In the genomic region with DNA sequence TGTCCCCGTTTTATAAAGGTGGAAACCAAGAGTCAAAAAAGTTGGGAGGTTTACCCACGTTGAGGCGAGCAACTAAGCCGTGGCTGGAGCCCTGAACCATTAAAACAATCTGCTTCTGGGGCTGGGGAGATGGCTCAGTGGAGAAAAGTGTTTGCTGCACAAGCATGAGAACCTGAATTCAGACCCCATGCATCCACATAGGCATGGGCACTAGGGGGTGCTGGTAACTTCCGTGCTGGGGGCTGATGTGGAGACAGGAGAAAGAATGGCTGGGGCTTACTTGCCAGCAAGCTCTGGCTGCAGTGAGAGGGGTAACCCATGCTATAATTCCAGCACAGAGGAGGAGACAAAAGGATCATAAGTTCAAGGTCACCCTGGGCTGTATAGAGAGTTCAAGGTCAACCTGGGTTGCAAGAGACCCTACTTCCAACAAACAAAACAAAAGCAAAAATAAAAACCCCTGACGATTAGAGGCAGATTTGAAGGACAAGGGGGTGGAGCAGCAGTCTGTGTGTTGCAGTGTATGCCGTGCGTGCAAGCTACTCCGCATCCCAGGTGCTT, we compare ENCODE assay signal across 29 mouse cellular contexts. TPM values are rescaled to one million over a fixed set of nuclear protein-coding genes. Genes with fewer than 3 reads are reported as not detected.
DNase-seq lines count a peak whose midpoint lies in the region; ATAC-seq and TF ChIP-seq lines count a peak whose summit lies in the region.
"Had no signal": no experiment of that assay in that cellular context is flagged by ENCODE, and none has a peak within 500 bp of the region (broad histone marks: within the 10 kb centered on the region; RNA-seq: fewer than 3 reads in every experiment).

No protein-coding gene starts in this region.

- intact Hi-C loops in left cerebral cortex, postnatal 25 days (cut with DNase I), result no loop called here

- H3K27me3 ChIP-seq in heart, embryonic 10.5 days (ENCODE audit: insufficient read depth, poor library complexity, severe bottlenecking), result no peaks in the 10 kb centered on the region
- H3K27me3 ChIP-seq in heart, embryonic 11.5 days (ENCODE audit: control insufficient read depth, insufficient read depth, low read length), result no peaks in the 10 kb centered on the region
- peaks cover 8% of the 10 kb centered on the region for H3K27me3 ChIP-seq in CH12.LX (replicated peaks)
- H3K27me3 ChIP-seq: forebrain, embryonic 15.5 days; intestine, embryonic 15.5 days; limb, embryonic 13.5 days had no signal

- DNase-seq in heart, embryonic 10.5 days (ENCODE audit: low spot score), result no peak
- DNase-seq in lung, adult 2 months, result no peak
- DNase-seq in lung, postnatal 4 days, result no peak
- DNase-seq in CH12.LX (ENCODE audit: extremely low read depth), result peak; percentile 20
- DNase-seq in R1 (ENCODE audit: low read depth, low spot score), result peak; percentile 67
- no peak for DNase-seq in urinary bladder, adult 18-20 months (ENCODE audit: low spot score in 2 of 2)
- no peak for DNase-seq in left cerebral cortex, postnatal 25 days (ENCODE audit: low spot score in 2 of 2)
- DNase-seq: adrenal gland, postnatal 14 days; B cell, adult 2 months; cerebellum, adult 2 months; heart, adult 11 months; lung, adult 18-20 months; right cerebral cortex, adult 18-20 months had no signal

- H3K4me3 ChIP-seq in heart, embryonic 10.5 days, result no peak overlapping the region
- no peak overlapping the region for H3K4me3 ChIP-seq in heart, embryonic 11.5 days (ENCODE audit: low read depth, low read length)
- H3K4me3 ChIP-seq in lung, adult 2 months (replicated peaks; ENCODE audit: extremely low read depth, low read depth, low read length), result no peak overlapping the region
- H3K4me3 ChIP-seq in CH12.LX (replicated peaks in 1 of 3; ENCODE audit: low read depth in 2 of 3, low read length in 2 of 3, poor library complexity in 1 of 3), result no peak overlapping the region
- H3K4me3 ChIP-seq: embryonic facial prominence, embryonic 10.5 days; erythroblast, embryonic 14.5 days; forebrain, embryonic 15.5 days; hindbrain, embryonic 12.5 days; intestine, embryonic 15.5 days; limb, embryonic 13.5 days; megakaryocyte, embryonic 14.5 days had no signal

- no peaks in the 10 kb centered on the region for H3K79me2 ChIP-seq in CH12.LX (replicated peaks; ENCODE audit: control insufficient read depth, extremely low read depth, insufficient read depth, poor library complexity, severe bottlenecking)

- no peaks in the 10 kb centered on the region for H3K9me3 ChIP-seq in heart, embryonic 10.5 days
- H3K9me3 ChIP-seq in heart, embryonic 11.5 days (replicated peaks; ENCODE audit: control insufficient read depth, low read length), result no peaks in the 10 kb centered on the region
- no peaks in the 10 kb centered on the region for H3K9me3 ChIP-seq in CH12.LX (replicated peaks; ENCODE audit: low read length)
- H3K9me3 ChIP-seq: embryonic facial prominence, embryonic 10.5 days; forebrain, embryonic 15.5 days; G1E; hindbrain, embryonic 12.5 days; intestine, embryonic 15.5 days; limb, embryonic 13.5 days; megakaryocyte, embryonic 14.5 days had no signal

- no peak overlapping the region for H3K9ac ChIP-seq in heart, embryonic 11.5 days (ENCODE audit: low read depth, low read length)
- no peak overlapping the region for H3K9ac ChIP-seq in CH12.LX (ENCODE audit: insufficient read depth, low read depth)
- H3K9ac ChIP-seq: forebrain, embryonic 15.5 days; hindbrain, embryonic 12.5 days; intestine, embryonic 15.5 days; limb, embryonic 13.5 days had no signal

- TF ChIP-seq POLR2A in lung, adult 2 months (IDR thresholded peaks at IDR 0.05; ENCODE audit: borderline replicate concordance, extremely low read depth, low read depth, low read length), result no peak
- TF ChIP-seq POLR2A in CH12.LX (IDR thresholded peaks at IDR 0.05; ENCODE audit: low read depth, low read length), result no peak

- peak; percentile 32 for TF ChIP-seq RAD21 in CH12.LX (IDR thresholded peaks at IDR 0.05; ENCODE audit: low read depth, low read length)

- WGBS in heart, embryonic 10.5 days, result 62% methylated on average over 9 of the region's 9 CpGs
- 66% methylated on average over 9 of the region's 9 CpGs for WGBS in heart, embryonic 11.5 days (ENCODE audit: insufficient replicate concordance)
- 61% methylated on average over 9 of the region's 9 CpGs for WGBS in lung, adult 2 months

- H3K4me1 ChIP-seq in heart, embryonic 10.5 days, result peaks cover under 1% of the 10 kb centered on the region
- H3K4me1 ChIP-seq in heart, embryonic 11.5 days (ENCODE audit: control insufficient read depth, insufficient read depth, low read length), result no peaks in the 10 kb centered on the region
- H3K4me1 ChIP-seq in lung, adult 2 months (ENCODE audit: control insufficient read depth, insufficient read depth, low read length), result no peaks in the 10 kb centered on the region
- no peaks in the 10 kb centered on the region for H3K4me1 ChIP-seq in CH12.LX (ENCODE audit: control insufficient read depth in 1 of 2, insufficient read depth in 2 of 2)
- H3K4me1 ChIP-seq: hindbrain, embryonic 12.5 days; intestine, embryonic 15.5 days had no signal

- no peak for TF ChIP-seq EP300 in CH12.LX (IDR thresholded peaks at IDR 0.05; ENCODE audit: low read length)

- in situ Hi-C loops in CH12.LX (cut with MboI; ENCODE audit: low pct_ligation_motif_present, low pct_unique_long_range_greater_than_20kb, low sequenced_read_pairs), result no loop called here

- H3K36me3 ChIP-seq in heart, embryonic 10.5 days, result no peaks in the 10 kb centered on the region
- H3K36me3 ChIP-seq in heart, embryonic 11.5 days (ENCODE audit: control insufficient read depth, insufficient read depth, low read length), result no peaks in the 10 kb centered on the region
- no peaks in the 10 kb centered on the region for H3K36me3 ChIP-seq in CH12.LX (replicated peaks in 1 of 2; ENCODE audit: control insufficient read depth in 1 of 2, insufficient read depth in 1 of 2, low read length in 1 of 2)
- H3K36me3 ChIP-seq: embryonic facial prominence, embryonic 10.5 days; forebrain, embryonic 15.5 days; G1E; hindbrain, embryonic 12.5 days; intestine, embryonic 15.5 days; limb, embryonic 13.5 days had no signal

- dilution Hi-C loops in CH12.LX (cut with MboI; ENCODE audit: extremely low pct_ligation_motif_present, extremely low pct_unique_long_range_greater_than_20kb, low sequenced_read_pairs), result no loop called here

- peak; percentile 16; the same call in 1 of the 2 replicates for TF ChIP-seq CTCF in lung, adult 2 months (IDR thresholded peaks at IDR 0.05; ENCODE audit: insufficient read depth, low read length)
- peak in 1 of 2 experiments; percentile 57; a peak in 2 of 4 replicates for TF ChIP-seq CTCF in CH12.LX (conservative IDR thresholded peaks at IDR 0.05 in 1 of 2, IDR thresholded peaks at IDR 0.05 in 1 of 2; ENCODE audit: low read depth in 2 of 2, low read length in 2 of 2)

- ATAC-seq in heart, embryonic 11.5 days (replicated peaks; ENCODE audit: insufficient number of reproducible peaks, low FRiP score, low TSS enrichment), result no peak
- ATAC-seq: forebrain, embryonic 15.5 days; intestine, embryonic 15.5 days had no signal

- H3K4me2 ChIP-seq in heart, embryonic 11.5 days, result no peak overlapping the region
- no peak overlapping the region for H3K4me2 ChIP-seq in CH12.LX (ENCODE audit: insufficient read depth, low read depth, poor library complexity, severe bottlenecking)
- H3K4me2 ChIP-seq: forebrain, embryonic 15.5 days; hindbrain, embryonic 12.5 days; intestine, embryonic 15.5 days; limb, embryonic 13.5 days had no signal

- H3K27ac ChIP-seq in heart, embryonic 10.5 days, result peak overlapping the region; percentile 32; the same call in 1 of the 2 replicates
- H3K27ac ChIP-seq in heart, embryonic 11.5 days (ENCODE audit: low read depth, low read length), result no peak overlapping the region
- H3K27ac ChIP-seq in CH12.LX (ENCODE audit: insufficient read depth, low read depth), result no peak overlapping the region
- H3K27ac ChIP-seq: embryonic facial prominence, embryonic 10.5 days; forebrain, embryonic 15.5 days; hindbrain, embryonic 12.5 days; intestine, embryonic 15.5 days; limb, embryonic 13.5 days had no signal

TF ChIP-seq in CH12.LX, 34 proteins besides CTCF, POLR2A, EP300 and RAD21:
- TF ChIP-seq SMC3 (IDR thresholded peaks at IDR 0.05; ENCODE audit: low read depth, low read length) (peak; percentile 33; the same call in 1 of the 2 replicates), UBTF (IDR thresholded peaks at IDR 0.05; ENCODE audit: low read depth, low read length) (no peak), MAFK (IDR thresholded peaks at IDR 0.05; ENCODE audit: insufficient replicate concordance, low read length) (no peak), MAX (IDR thresholded peaks at IDR 0.05; ENCODE audit: low read length) (no peak)

RNA-seq across cellular contexts. Expression of a gene that starts 5.1 kb away (rescaled TPM):
- 1.4 and 2.2 TPM in 2 replicates for polyA plus RNA-seq in heart, embryonic 10.5 days (2016; fragmentation: Nextera tagmentation; extraction: Ambion mirVana)
- polyA plus RNA-seq in heart, embryonic 11.5 days (2014; fragmentation: Nextera tagmentation; extraction: Ambion mirVana), result 2.2 and 2.3 TPM in 2 replicates
- 2.6 and 4.7 TPM in 2 replicates for polyA plus RNA-seq in lung, adult 2 months (2012; rRNA removed)
- total RNA-seq in CH12.LX (2012; rRNA removed) (not detected in 2 replicates), CH12.LX (2014; rRNA removed) (not detected in 2 replicates)
- not detected in 2 replicates for polyA plus RNA-seq in CH12.LX (2012; ENCODE audit: insufficient read length, low read depth)
- 1 to 10 TPM; 2.0 to 2.2 TPM for total RNA-seq in left cerebral cortex, postnatal 25 days (2021)
- total RNA-seq: G1E; gastrocnemius, adult 8-10 months had no signal
- polyA plus RNA-seq: erythroblast, embryonic 14.5 days; G1E; stomach, embryonic 14.5 days had no signal

RNA-seq across cellular contexts. Expression of a gene that starts 39.0 kb away (rescaled TPM):
- 7.4 and 11.5 TPM in 2 replicates for polyA plus RNA-seq in heart, embryonic 10.5 days (2016; fragmentation: Nextera tagmentation; extraction: Ambion mirVana)
- polyA plus RNA-seq in heart, embryonic 11.5 days (2014; fragmentation: Nextera tagmentation; extraction: Ambion mirVana), result 12.1 and 16.0 TPM in 2 replicates
- 13.2 and 21.7 TPM in 2 replicates for polyA plus RNA-seq in lung, adult 2 months (2012; rRNA removed)
- total RNA-seq in CH12.LX (2012; rRNA removed) (32.1 and 35.7 TPM in 2 replicates), CH12.LX (2014; rRNA removed) (51.7 and 72.1 TPM in 2 replicates)
- polyA plus RNA-seq in CH12.LX (2012; ENCODE audit: insufficient read length, low read depth), result 126 and 133 TPM in 2 replicates
- total RNA-seq in left cerebral cortex, postnatal 25 days (2021), result 10 to 100 TPM; 92.1 to 99.1 TPM

RNA-seq across cellular contexts. Expression of a gene that starts 47.3 kb away (rescaled TPM):
- polyA plus RNA-seq in heart, embryonic 10.5 days (2016; fragmentation: Nextera tagmentation; extraction: Ambion mirVana), result not detected in 2 replicates
- not detected in 2 replicates for polyA plus RNA-seq in heart, embryonic 11.5 days (2014; fragmentation: Nextera tagmentation; extraction: Ambion mirVana)
- 0.10 TPM in 1 of 2 replicates, not detected in the other for polyA plus RNA-seq in lung, adult 2 months (2012; rRNA removed)
- total RNA-seq in CH12.LX (2012; rRNA removed) (not detected in 2 replicates), CH12.LX (2014; rRNA removed) (not detected in 2 replicates)
- not detected in 2 replicates for polyA plus RNA-seq in CH12.LX (2012; ENCODE audit: insufficient read length, low read depth)
- not detected for total RNA-seq in left cerebral cortex, postnatal 25 days (2021)
- total RNA-seq: adrenal gland, postnatal 14 days; gastrocnemius, adult 8-10 months; layer of hippocampus, adult 8-10 months; left cerebral cortex, adult 8-10 months; midbrain, postnatal 0 days had no signal
- polyA plus RNA-seq: cerebellum, adult 2 months; embryonic facial prominence, embryonic 10.5 days; erythroblast, embryonic 14.5 days; forebrain, embryonic 15.5 days; G1E; heart, embryonic 16.5 days; hindbrain, embryonic 12.5 days; intestine, embryonic 15.5 days; kidney, embryonic 16.5 days; limb, embryonic 13.5 days; midbrain, postnatal 0 days; stomach, embryonic 14.5 days had no signal

Comparison
In these comparisons a context has a peak if more than half of its experiments do, and no peak if none do; other contexts are left out.
1. DNase-seq: peak in CH12.LX (single experiment) and R1 (single experiment); none in heart, embryonic 10.5 days (single experiment), lung, adult 2 months (single experiment), lung, postnatal 4 days (0 of 2), urinary bladder, adult 18-20 months (0 of 2) and left cerebral cortex, postnatal 25 days (0 of 2).